Mouse (Mus musculus): ENCODE measurements around the gene Pcdh11x. TPM values are rescaled to one million over a fixed set of nuclear protein-coding genes. Genes with fewer than 3 reads are reported as not detected.
"Not testable (repeated sequence)": the region's sequence is repeated elsewhere in the genome, so short reads cannot be mapped to it uniquely, and the experiment has no call there.

Gene Pcdh11x
- polyA plus RNA-seq (2016; fragmentation: Nextera tagmentation; extraction: Ambion mirVana) = 8.3 and 9.5 TPM in 2 replicates

DNA sequence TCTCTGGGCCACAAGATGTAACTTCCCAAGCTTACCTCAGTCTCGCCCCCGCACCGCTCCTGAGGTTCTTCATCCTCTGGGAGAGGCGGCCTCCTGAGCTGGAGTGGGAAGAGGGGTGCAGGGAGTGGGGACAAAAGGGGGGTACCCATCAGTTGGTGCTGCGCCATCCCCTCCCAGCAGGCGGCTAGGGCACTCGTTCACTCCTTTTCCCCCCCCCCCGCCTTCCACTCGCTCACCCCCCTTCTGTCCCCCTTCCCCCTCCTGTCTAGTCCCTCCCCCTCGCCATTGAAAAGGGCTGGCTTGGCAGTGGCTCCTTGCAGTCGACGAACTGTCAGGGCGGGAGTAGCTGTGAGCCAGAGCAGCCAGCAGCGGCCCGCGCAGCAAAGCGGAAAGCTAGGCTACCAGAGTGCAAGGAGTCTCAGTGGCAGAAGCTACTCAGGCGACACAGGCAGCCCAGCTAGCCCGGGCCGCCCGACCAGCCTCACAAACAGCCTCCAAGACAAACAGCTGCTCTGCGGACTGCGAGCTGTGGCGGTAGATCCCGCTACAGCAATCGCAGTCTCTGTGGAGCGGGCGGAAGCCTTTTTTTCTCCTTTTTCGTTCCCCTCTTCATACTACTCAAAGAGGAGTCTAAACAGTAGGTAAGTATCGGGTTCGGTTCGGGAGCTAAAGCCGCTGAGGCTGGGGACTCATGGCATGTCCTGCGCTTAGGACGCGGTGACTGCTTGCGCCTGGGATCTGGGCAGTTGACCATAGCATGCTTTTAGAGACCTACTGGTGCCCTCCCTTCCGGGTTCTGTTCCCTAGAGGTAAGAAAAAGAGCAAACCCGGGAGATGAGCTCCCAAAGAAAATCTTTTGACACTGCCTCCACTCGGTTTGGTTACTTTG lies at the start of gene Pcdh11x:
TSS of gene Pcdh11x (plus strand) at position 249 of the 889 bp plus-strand sequence.
- H3K4me1 ChIP-seq = no peaks in the 10 kb centered on the region
- peak within 1 kb of the TSS; percentile 39; the same call in 1 of the 2 replicates for H3K9ac ChIP-seq (replicated peaks)
- no peaks in the 10 kb centered on the region for H3K27me3 ChIP-seq
- WGBS = 16% methylated on average over 37 of the region's 40 CpGs
- H3K4me3 ChIP-seq = peak within 1 kb of the TSS; percentile 50
- peak; percentile 76 for ATAC-seq (ENCODE audit: low FRiP score, low read depth)
- no peaks in the 10 kb centered on the region for H3K36me3 ChIP-seq
- H3K27ac ChIP-seq (replicated peaks) = peak within 1 kb of the TSS; percentile 35; the same call in 1 of the 2 replicates
- no peaks in the 10 kb centered on the region for H3K9me3 ChIP-seq
- peak within 1 kb of the TSS; percentile 71 for H3K4me2 ChIP-seq (replicated peaks)

DNA sequence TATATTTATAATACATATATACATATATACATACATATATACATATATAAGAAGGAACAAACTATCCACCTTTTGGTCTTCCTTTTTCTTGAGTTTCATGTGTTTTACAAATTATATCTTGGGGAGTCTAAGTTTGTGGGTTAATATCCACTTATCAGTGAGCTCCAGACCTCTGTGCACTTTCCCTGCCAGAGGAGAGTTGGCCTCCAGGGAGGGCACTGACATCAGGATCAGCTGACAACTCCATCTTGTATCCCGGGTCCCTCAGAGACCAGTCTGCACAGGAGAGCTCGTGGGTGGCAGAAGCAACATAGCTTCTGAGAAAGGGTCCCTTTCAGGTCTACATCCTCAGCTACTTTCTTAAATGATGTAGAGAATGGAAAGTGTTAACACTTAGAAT lies 30.0 kb upstream of the Pcdh11x start:
- no peak for ATAC-seq (ENCODE audit: low FRiP score, low read depth)
- no peaks in the 10 kb centered on the region for H3K9me3 ChIP-seq
- no peak overlapping the region for H3K9ac ChIP-seq (replicated peaks)
- no peaks in the 10 kb centered on the region for H3K36me3 ChIP-seq
- no peaks in the 10 kb centered on the region for H3K4me1 ChIP-seq
- H3K27me3 ChIP-seq = no peaks in the 10 kb centered on the region
- H3K4me3 ChIP-seq = no peak overlapping the region
- no peak overlapping the region for H3K27ac ChIP-seq (replicated peaks)
- WGBS = 65% methylated on average over 2 of the region's 2 CpGs
- H3K4me2 ChIP-seq (replicated peaks) = no peak overlapping the region

DNA sequence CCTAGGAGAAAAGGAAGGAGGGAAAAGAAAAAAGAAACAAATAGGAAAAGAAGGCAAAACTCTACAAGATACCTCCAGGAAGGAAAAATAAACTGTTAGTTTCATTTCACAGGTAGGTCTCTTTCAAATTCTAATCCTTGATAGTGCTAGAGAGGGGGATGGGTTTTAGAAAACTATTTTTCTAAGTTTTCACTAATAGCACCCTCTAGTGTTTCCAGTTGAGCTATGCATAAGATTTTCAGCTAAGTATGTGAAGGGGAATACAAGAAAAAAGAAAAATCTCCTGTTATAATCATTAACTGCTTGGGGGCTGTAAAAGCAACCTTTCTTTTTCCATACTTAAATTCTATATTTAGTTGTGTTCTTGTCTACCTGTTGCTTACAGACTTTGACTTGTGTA lies 4.5 kb upstream of the Pcdh11x start:
- ATAC-seq (ENCODE audit: low FRiP score, low read depth) = no peak
- Histone ChIP-seq H3K4me3 (no peak overlapping the region), H3K9ac (replicated peaks) (no peak overlapping the region), H3K27ac (replicated peaks) (no peak overlapping the region), H3K36me3 (no peaks in the 10 kb centered on the region), H3K27me3 (no peaks in the 10 kb centered on the region), H3K4me2 (replicated peaks) (no peak overlapping the region), H3K4me1 (no peaks in the 10 kb centered on the region), H3K9me3 (no peaks in the 10 kb centered on the region)

DNA sequence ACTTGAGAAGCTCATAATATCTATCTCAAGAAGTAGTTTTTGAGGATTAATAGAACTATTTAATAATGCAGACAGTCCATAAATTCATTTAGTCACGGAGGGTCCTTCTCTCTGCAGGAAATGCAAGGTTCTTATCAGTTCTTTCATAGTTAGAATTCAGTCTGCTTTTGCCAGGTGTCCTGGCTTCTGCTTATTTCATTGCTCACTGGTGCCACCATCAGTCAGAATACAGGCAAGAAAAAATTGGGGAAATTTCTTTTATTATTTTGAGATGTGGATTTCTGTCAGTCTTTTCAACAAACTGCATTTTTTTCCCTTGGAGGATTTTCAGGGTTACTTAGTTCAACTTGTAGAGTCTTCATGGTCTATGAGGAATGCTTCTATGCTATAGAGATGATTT lies 2.6 kb upstream of the Pcdh11x start:
- Histone ChIP-seq H3K27me3 (no peaks in the 10 kb centered on the region), H3K36me3 (no peaks in the 10 kb centered on the region), H3K9ac (replicated peaks) (no peak overlapping the region), H3K4me1 (no peaks in the 10 kb centered on the region), H3K4me2 (replicated peaks) (no peak overlapping the region), H3K27ac (replicated peaks) (no peak overlapping the region), H3K9me3 (no peaks in the 10 kb centered on the region), H3K4me3 (no peak overlapping the region)
- 12% methylated on average over 1 of the region's 1 CpGs for WGBS
- ATAC-seq (ENCODE audit: low FRiP score, low read depth) = no peak

DNA sequence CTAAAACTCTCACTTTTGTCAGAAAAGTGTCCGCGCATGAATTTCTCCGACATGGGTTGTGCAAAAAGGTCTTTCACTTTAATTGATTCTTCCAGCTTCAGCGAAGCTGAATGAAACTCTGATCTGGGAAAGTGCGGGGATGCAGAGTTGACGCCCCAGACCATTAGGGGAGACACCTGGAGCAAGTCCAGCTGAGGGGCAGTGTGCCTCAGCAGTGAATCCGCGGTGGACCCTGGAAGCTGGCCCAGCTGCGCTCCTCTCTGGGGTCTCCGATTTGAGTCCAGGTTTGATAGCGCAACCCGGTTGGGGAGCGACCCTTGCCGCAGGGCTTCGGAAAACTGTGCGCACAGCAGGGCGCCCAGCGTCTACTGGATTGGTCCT lies 831 bp downstream of the Pcdh11x start:
- ATAC-seq (ENCODE audit: low FRiP score, low read depth) = no peak
- 8% methylated on average over 18 of the region's 18 CpGs for WGBS
- H3K9ac ChIP-seq (replicated peaks) = 0 out of 2 replicates have a peak overlapping the region, but pooled peaks have one; percentile 31

DNA sequence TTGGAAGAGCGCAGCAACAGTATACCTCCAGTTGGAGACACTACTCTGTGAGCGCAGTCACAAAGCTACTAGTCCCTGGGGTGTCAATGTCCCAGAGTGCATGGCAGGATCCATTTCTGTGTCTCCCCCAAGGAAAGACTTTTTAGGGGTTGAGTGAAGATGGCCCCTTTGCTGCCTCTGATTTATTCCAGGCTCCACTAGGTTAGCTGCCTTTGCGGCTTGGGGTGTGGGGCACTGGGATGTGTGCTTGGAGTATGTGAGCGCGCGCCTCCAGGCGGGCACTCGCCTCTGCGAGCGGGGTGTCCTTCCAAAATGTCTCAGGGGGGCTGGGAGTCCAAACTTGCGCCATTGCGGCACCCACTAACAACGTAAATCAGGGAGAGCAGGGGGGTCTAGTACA lies 1.6 kb downstream of the Pcdh11x start:
- Histone ChIP-seq H3K27ac (replicated peaks) (no peak overlapping the region), H3K9ac (replicated peaks) (no peak overlapping the region), H3K4me2 (replicated peaks) (peak overlapping the region; percentile 71), H3K27me3 (no peaks in the 10 kb centered on the region), H3K4me1 (no peaks in the 10 kb centered on the region), H3K4me3 (peak overlapping the region; percentile 50), H3K36me3 (no peaks in the 10 kb centered on the region), H3K9me3 (no peaks in the 10 kb centered on the region)
- 14% methylated on average over 13 of the region's 13 CpGs for WGBS
- ATAC-seq (ENCODE audit: low FRiP score, low read depth) = no peak

More for the DNA sequence above, 831 bp downstream of the Pcdh11x start:
- peak overlapping the region; percentile 71 for H3K4me2 ChIP-seq (replicated peaks)
- no peaks in the 10 kb centered on the region for H3K4me1 ChIP-seq
- no peaks in the 10 kb centered on the region for H3K36me3 ChIP-seq
- no peaks in the 10 kb centered on the region for H3K27me3 ChIP-seq
- no peak overlapping the region for H3K27ac ChIP-seq (replicated peaks)
- H3K9me3 ChIP-seq = no peaks in the 10 kb centered on the region
- H3K4me3 ChIP-seq = peak overlapping the region; percentile 50

DNA sequence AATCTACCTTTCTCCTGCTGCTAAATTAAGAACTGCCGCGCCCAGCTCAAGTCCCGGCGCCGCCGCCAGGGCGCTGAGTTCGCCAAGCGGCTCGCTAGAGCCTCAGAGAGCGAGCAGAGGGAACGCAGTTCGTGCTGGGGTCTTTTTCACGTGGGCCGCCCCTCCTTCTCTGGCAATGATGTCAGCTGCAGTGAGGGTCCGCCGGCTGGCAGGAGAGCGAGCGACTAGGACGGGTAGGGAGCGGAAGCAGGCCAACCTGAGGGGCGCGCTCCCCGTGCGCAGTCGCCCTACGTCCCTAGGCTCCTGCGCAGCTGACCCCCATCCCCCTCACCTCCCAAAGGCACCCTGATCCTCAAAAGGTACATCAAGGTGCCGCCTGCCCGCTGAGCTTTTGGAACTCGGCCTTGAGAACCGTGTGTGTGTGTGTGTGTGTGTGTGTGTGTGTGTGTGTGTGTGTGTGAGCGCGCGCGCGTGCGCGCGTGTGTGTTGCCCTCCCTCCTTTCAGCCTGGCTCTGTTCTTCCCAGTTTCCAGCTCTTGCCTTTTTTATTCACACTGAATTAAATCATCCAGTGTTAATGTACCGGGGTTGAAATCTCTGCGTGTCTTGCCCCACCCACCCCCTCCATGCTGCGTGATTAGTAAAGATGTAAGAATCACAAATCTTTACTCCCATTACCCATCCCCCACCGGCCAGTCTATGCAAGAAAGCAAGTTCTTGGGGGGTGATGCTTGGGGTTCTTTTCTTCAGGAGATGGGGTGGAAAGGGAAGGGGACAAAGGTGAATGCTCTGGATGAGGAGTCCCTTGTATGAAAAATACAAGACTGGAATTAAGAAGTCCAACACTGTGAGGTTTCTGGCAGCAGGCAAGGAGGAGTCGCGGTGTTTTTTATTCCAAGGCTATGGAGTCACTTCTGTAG lies 3.0 kb downstream of the Pcdh11x start:
- Histone ChIP-seq H3K36me3 (no peaks in the 10 kb centered on the region), H3K4me1 (no peaks in the 10 kb centered on the region), H3K4me2 (replicated peaks) (peak overlapping the region; percentile 71), H3K9ac (replicated peaks) (peak overlapping the region; percentile 52), H3K9me3 (no peaks in the 10 kb centered on the region), H3K27ac (replicated peaks) (0 out of 2 replicates have a peak overlapping the region, but pooled peaks have one; percentile 35), H3K4me3 (peak overlapping the region; percentile 50), H3K27me3 (no peaks in the 10 kb centered on the region)
- 8% methylated on average over 33 of the region's 46 CpGs for WGBS
- ATAC-seq (ENCODE audit: low FRiP score, low read depth) = peak; percentile 84

DNA sequence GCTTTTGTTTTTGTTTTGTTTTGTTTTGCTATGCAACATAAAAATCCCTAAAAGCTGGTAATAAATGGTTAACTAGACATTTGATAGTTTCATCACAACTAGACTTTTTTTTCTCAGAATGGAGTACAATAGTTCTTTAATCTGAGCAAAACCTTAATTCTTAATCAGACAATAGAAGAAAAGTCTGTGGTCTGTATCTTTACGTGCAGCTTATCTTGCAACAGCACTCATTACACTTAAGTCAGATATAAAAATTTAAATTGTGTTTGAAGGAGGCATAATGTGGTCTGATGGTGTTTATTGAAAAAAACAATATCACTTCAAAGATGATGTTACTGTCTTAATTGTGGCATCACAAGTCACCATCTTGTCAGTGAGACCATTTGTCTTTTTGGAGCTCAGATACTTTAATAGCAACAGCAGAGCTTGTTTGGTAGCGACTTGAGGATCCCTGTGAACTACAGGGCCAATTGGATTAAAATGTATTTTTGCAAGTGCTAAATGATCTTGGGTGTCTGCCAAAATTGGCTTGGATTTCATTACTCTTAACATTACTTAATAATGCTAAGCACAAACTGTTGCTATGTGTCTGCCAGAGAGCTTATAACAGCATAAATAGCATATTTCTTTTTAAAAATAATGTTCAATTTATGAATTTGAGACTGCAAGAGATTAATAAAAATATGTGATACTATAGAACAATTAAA lies 11.6 kb downstream of the Pcdh11x start:
- no peak for ATAC-seq (ENCODE audit: low FRiP score, low read depth)

DNA sequence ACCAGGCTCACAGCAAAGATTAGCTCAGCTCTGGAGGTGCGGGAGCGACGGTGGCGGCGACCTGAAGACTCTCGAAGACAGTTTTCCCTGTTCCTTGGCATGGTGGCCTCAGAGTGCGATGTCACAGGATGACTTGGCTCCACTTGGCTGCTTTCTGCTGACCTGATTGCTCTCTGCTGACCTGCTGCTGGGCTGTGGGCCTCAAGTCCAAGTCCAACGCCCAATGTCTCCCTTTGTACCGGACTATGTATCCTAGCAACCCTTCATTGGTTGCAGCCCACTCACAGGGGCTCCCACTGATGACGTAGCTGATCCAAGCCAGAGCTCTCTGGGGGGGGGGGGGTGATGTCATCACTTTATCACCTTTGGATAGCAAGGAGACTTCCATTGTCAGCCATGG lies 22.9 kb downstream of the Pcdh11x start, which contains the start of gene H2afb3:
TSS of gene H2afb3 (minus strand) at position 101 of the 400 bp plus-strand sequence.
- not testable (repeated sequence) for H3K36me3 ChIP-seq; ATAC-seq (ENCODE audit: low FRiP score, low read depth)
- WGBS = 87% methylated on average over 7 of the region's 10 CpGs

More for the DNA sequence above, 11.6 kb downstream of the Pcdh11x start:
- WGBS = 57% methylated on average over 2 of the region's 2 CpGs
- Histone ChIP-seq H3K27ac (replicated peaks) (no peak overlapping the region), H3K4me3 (no peak overlapping the region), H3K9ac (replicated peaks) (no peak overlapping the region), H3K4me1 (no peaks in the 10 kb centered on the region), H3K4me2 (replicated peaks) (no peak overlapping the region), H3K27me3 (no peaks in the 10 kb centered on the region), H3K36me3 (no peaks in the 10 kb centered on the region), H3K9me3 (no peaks in the 10 kb centered on the region)

DNA sequence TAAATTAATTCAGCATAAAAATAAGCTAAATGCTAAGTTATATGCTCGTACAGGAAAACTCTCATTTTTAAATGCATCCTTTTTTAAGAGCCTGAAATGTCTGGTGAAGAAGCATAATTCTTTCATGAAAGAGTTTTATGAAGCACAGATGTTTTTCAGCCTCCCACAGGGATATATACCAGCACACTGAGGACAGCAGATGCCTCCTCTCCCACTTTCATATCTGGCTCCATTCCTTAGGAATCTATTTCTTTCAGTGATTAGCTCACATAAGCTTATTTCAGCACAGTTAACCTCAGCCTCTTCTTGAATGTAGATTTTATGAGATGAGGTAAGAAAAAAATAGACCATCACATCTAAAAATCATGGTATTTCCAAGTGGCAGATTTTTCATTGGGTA lies 176.2 kb downstream of the Pcdh11x start:
- Histone ChIP-seq H3K9me3 (no peaks in the 10 kb centered on the region), H3K4me2 (replicated peaks) (no peak overlapping the region), H3K27me3 (no peaks in the 10 kb centered on the region), H3K9ac (replicated peaks) (no peak overlapping the region), H3K4me3 (no peak overlapping the region), H3K4me1 (no peaks in the 10 kb centered on the region), H3K36me3 (no peaks in the 10 kb centered on the region), H3K27ac (replicated peaks) (no peak overlapping the region)
- WGBS = 81% methylated on average over 1 of the region's 1 CpGs
- ATAC-seq (ENCODE audit: low FRiP score, low read depth) = no peak

More for the DNA sequence above, 22.9 kb downstream of the Pcdh11x start, which contains the start of gene H2afb3:
- H3K9ac ChIP-seq (replicated peaks); H3K4me3 ChIP-seq; H3K4me2 ChIP-seq (replicated peaks); H3K9me3 ChIP-seq; H3K27ac ChIP-seq (replicated peaks); H3K27me3 ChIP-seq; H3K4me1 ChIP-seq: not testable (repeated sequence)

DNA sequence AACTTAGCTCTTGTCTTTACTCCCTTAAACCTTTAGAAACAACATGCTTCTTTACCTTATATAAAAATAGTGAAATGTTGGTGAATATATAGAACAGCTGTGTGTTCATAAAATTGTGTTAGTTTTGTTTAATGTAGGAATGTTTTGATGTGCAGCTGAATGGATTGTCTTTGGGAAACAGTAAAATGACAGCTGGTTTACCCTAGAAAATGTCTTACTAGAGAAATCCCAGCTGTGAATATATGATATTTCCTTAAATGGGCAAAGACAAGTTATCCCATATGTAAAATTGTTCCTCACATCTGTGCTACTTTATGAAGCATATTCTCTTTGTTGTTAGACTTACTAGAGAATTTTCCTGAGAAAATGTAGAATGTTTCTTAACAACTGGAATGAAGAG lies 196.4 kb downstream of the Pcdh11x start:
- no peak overlapping the region for H3K4me2 ChIP-seq (replicated peaks)
- no peak for ATAC-seq (ENCODE audit: low FRiP score, low read depth)
- no peaks in the 10 kb centered on the region for H3K27me3 ChIP-seq
- no peak overlapping the region for H3K27ac ChIP-seq (replicated peaks)
- H3K4me1 ChIP-seq = no peaks in the 10 kb centered on the region
- H3K9me3 ChIP-seq = no peaks in the 10 kb centered on the region
- no peak overlapping the region for H3K4me3 ChIP-seq
- H3K36me3 ChIP-seq = no peaks in the 10 kb centered on the region
- H3K9ac ChIP-seq (replicated peaks) = no peak overlapping the region
